Mouse (Mus musculus) MEL (cell line): ENCODE measurements around the gene Rif1. TPM values are rescaled to one million over a fixed set of nuclear protein-coding genes. Genes with fewer than 3 reads are reported as not detected.

Experiments used
- DNase-seq: peaks from one replicate; pipeline ENCODE4 v3.0.0; 2011; ENCODE audit warnings: low read depth, low spot score
- H3K27ac ChIP-seq: 2 replicates; pipeline ENCODE4 v1.5.1; 2012; ENCODE audit warnings: low read depth, mild to moderate bottlenecking, control low read depth, low read length, moderate library complexity; ENCODE audit not compliant: control insufficient read depth
- H3K27me3 ChIP-seq, 2 experiments: fragments of 150-350 bp in 1 of 2; sonication (generic) in 1 of 2; 2 replicates each; pipeline ENCODE4 v1.6.1; 2012; ENCODE audit warnings: low read length in 2 of 2, mild to moderate bottlenecking in 2 of 2, improper control_type of control experiment in 1 of 2, moderate library complexity in 1 of 2; ENCODE audit not compliant: insufficient read depth in 2 of 2, control insufficient read depth in 1 of 2
- H3K36me3 ChIP-seq, 2 experiments: 2 replicates each; pipeline ENCODE4 v1.6.1; 2012 to 2014; ENCODE audit warnings: low read length in 2 of 2, improper control_type of control experiment in 1 of 2, inconsistent platforms in 1 of 2, mild to moderate bottlenecking in 1 of 2; ENCODE audit not compliant: insufficient read depth in 2 of 2, control insufficient read depth in 1 of 2
- H3K4me1 ChIP-seq, 2 experiments: fragments of 150-350 bp in 1 of 2; sonication (generic) in 1 of 2; 2 replicates each; pipeline ENCODE4 v1.6.1; 2012; ENCODE audit warnings: low read length in 2 of 2, improper control_type of control experiment in 1 of 2, mild to moderate bottlenecking in 1 of 2; ENCODE audit not compliant: insufficient read depth in 2 of 2, control insufficient read depth in 1 of 2
- H3K4me3 ChIP-seq, 2 experiments: fragments of 150-350 bp in 1 of 2; sonication (generic) in 1 of 2; 2 replicates each; pipeline ENCODE4 v1.5.1; 2012; ENCODE audit warnings: low read depth in 2 of 2, low read length in 2 of 2, mild to moderate bottlenecking in 2 of 2, moderate library complexity in 2 of 2, control low read depth in 1 of 2, improper control_type of control experiment in 1 of 2; ENCODE audit not compliant: control insufficient read depth in 1 of 2, insufficient read depth in 1 of 2
- H3K79me2 ChIP-seq: 2 replicates; pipeline ENCODE4 v1.6.1; 2012; ENCODE audit warnings: mild to moderate bottlenecking, low read length, moderate library complexity; ENCODE audit not compliant: control insufficient read depth, poor library complexity, insufficient read depth
- H3K9ac ChIP-seq: 2 replicates; pipeline ENCODE4 v1.6.1; 2012; ENCODE audit warnings: low read depth, mild to moderate bottlenecking, control low read depth, low read length, moderate library complexity; ENCODE audit not compliant: control insufficient read depth, poor library complexity, severe bottlenecking
- H3K9me3 ChIP-seq: fragments of 150-350 bp; sonication (generic); replicated peaks from 2 replicates; pipeline ENCODE4 v1.6.1; 2012; ENCODE audit warnings: mild to moderate bottlenecking, low read length, improper control_type of control experiment, moderate library complexity; ENCODE audit not compliant: insufficient read depth
- CHD1 ChIP-seq: IDR thresholded peaks from 2 replicates; pipeline ENCODE4 v1.6.1; 2012; ENCODE audit warnings: low read depth, mild to moderate bottlenecking, inconsistent platforms, low read length, improper control_type of control experiment
- CHD2 ChIP-seq: IDR thresholded peaks from 2 replicates; pipeline ENCODE4 v1.6.1; 2011; ENCODE audit warnings: low read length, improper control_type of control experiment
- CTCF ChIP-seq, 3 experiments: IDR thresholded peaks in 2 of 3; conservative IDR thresholded peaks in 1 of 3; 2 replicates each; pipeline ENCODE4 v1.5.1; 2011 to 2012; ENCODE audit warnings: low read length in 3 of 3, low read depth in 2 of 3, mild to moderate bottlenecking in 2 of 3, improper control_type of control experiment in 1 of 3, inconsistent platforms in 1 of 3, mixed read lengths in 1 of 3, moderate library complexity in 1 of 3; ENCODE audit not compliant: control insufficient read depth in 1 of 3, insufficient read depth in 1 of 3, poor library complexity in 1 of 3, severe bottlenecking in 1 of 3
- ELF1 ChIP-seq: IDR thresholded peaks from 2 replicates; pipeline ENCODE4 v1.6.1; 2014; ENCODE audit warnings: low read depth, mild to moderate bottlenecking, inconsistent platforms, low read length, improper control_type of control experiment, moderate library complexity
- ETS1 ChIP-seq: IDR thresholded peaks from 2 replicates; pipeline ENCODE4 v1.6.1; 2012; ENCODE audit warnings: low read depth, mild to moderate bottlenecking, inconsistent platforms, low read length, improper control_type of control experiment, moderate library complexity
- GATA1 ChIP-seq: IDR thresholded peaks from 2 replicates; pipeline ENCODE4 v1.6.1; 2011; ENCODE audit warnings: low read depth, low read length, improper control_type of control experiment
- JUND ChIP-seq: IDR thresholded peaks from 2 replicates; pipeline ENCODE4 v1.6.1; 2011; ENCODE audit warnings: low read depth, mild to moderate bottlenecking, improper control_type of control experiment, low read length
- MAFK ChIP-seq: IDR thresholded peaks from 2 replicates; pipeline ENCODE4 v1.6.1; 2011; ENCODE audit warnings: low read depth, mild to moderate bottlenecking, low read length, improper control_type of control experiment, borderline replicate concordance
- MAX ChIP-seq: IDR thresholded peaks from 2 replicates; pipeline ENCODE4 v1.6.1; 2011; ENCODE audit warnings: low read length, improper control_type of control experiment
- MAZ ChIP-seq: IDR thresholded peaks from 2 replicates; pipeline ENCODE4 v1.6.1; 2012; ENCODE audit warnings: low read depth, mild to moderate bottlenecking, inconsistent platforms, low read length, improper control_type of control experiment
- NELFE ChIP-seq: IDR thresholded peaks from 2 replicates; pipeline ENCODE4 v1.6.1; 2011; ENCODE audit warnings: low read depth, low read length, improper control_type of control experiment
- NRF1 ChIP-seq: IDR thresholded peaks from 2 replicates; pipeline ENCODE4 v1.6.1; 2014; ENCODE audit warnings: low read depth, mild to moderate bottlenecking, inconsistent platforms, low read length, improper control_type of control experiment, moderate library complexity; ENCODE audit not compliant: poor library complexity, insufficient read depth, severe bottlenecking
- POLR2A ChIP-seq, 2 experiments: IDR thresholded peaks; 2 replicates each; pipeline ENCODE4 v1.6.1; 2011 to 2012; ENCODE audit warnings: low read length in 2 of 2, mild to moderate bottlenecking in 2 of 2, control low read depth in 1 of 2, improper control_type of control experiment in 1 of 2, low read depth in 1 of 2, moderate library complexity in 1 of 2; ENCODE audit not compliant: control insufficient read depth in 1 of 2, insufficient read depth in 1 of 2, poor library complexity in 1 of 2
- POLR2AphosphoS5 ChIP-seq: IDR thresholded peaks from 2 replicates; pipeline ENCODE4 v1.6.1; 2012; ENCODE audit warnings: low read depth, borderline replicate concordance, mild to moderate bottlenecking, inconsistent platforms, low read length, moderate library complexity, mixed read lengths
- RAD21 ChIP-seq: IDR thresholded peaks from 2 replicates; pipeline ENCODE4 v1.6.1; 2011; ENCODE audit warnings: mild to moderate bottlenecking, low read depth, low read length, improper control_type of control experiment
- RCOR1 ChIP-seq: IDR thresholded peaks from 2 replicates; pipeline ENCODE4 v1.6.1; 2012; ENCODE audit warnings: low read depth, mild to moderate bottlenecking, inconsistent platforms, low read length, improper control_type of control experiment
- SMC3 ChIP-seq: IDR thresholded peaks from 2 replicates; pipeline ENCODE4 v1.6.1; 2011; ENCODE audit warnings: low read depth, low read length, improper control_type of control experiment
- UBTF ChIP-seq: IDR thresholded peaks from 2 replicates; pipeline ENCODE4 v1.6.1; 2012; ENCODE audit warnings: low read depth, mild to moderate bottlenecking, inconsistent platforms, low read length, improper control_type of control experiment, moderate library complexity, borderline replicate concordance; ENCODE audit not compliant: insufficient read depth
- USF1 ChIP-seq: IDR thresholded peaks from 2 replicates; pipeline ENCODE4 v1.6.1; 2014; ENCODE audit warnings: low read depth, mild to moderate bottlenecking, inconsistent platforms, low read length, improper control_type of control experiment, moderate library complexity
- ZKSCAN1 ChIP-seq: IDR thresholded peaks from 2 replicates; pipeline ENCODE4 v1.6.1; 2012; ENCODE audit warnings: low read depth, mild to moderate bottlenecking, inconsistent platforms, low read length, improper control_type of control experiment, moderate library complexity
- ZMIZ1 ChIP-seq: IDR thresholded peaks from 2 replicates; pipeline ENCODE4 v1.6.1; 2012; ENCODE audit warnings: low read depth, mild to moderate bottlenecking, inconsistent platforms, low read length, improper control_type of control experiment, moderate library complexity
- ZNF384 ChIP-seq: IDR thresholded peaks from 2 replicates; pipeline ENCODE4 v1.6.1; 2012; ENCODE audit warnings: low read depth, mild to moderate bottlenecking, inconsistent platforms, low read length, improper control_type of control experiment
- polyA plus RNA-seq, 2 experiments: library from polyadenylated mRNA; stranded (reverse) in 1 of 2; unstranded in 1 of 2; fragments of >175 nt in 1 of 2; fragments of >200 nt in 1 of 2; gene quantifications; 2 replicates each; pipeline versions ENCODE4 v1.2.1 to v1.2.4; 2012; ENCODE audit warnings: low replicate concordance in 2 of 2, low read depth in 1 of 2; ENCODE audit not compliant: insufficient read length in 2 of 2, insufficient read depth in 1 of 2, missing spikeins in 1 of 2
- total RNA-seq: library from RNA; depleted of rRNA; stranded (reverse); fragments of 300-350 nt; gene quantifications from 2 replicates; pipeline ENCODE4 v1.2.3, GENCODE M21; 2012

Gene Rif1
- total and polyA plus RNA-seq, 3 experiments, result 31.7 to 247 (median 44.3) TPM

GRCm38 (mm10) chr2:52042132-52042531 is 30.5 kb upstream of the Rif1 start:
- H3K36me3 ChIP-seq, result no peaks in the 10 kb centered on the region
- no peaks in the 10 kb centered on the region for H3K4me1 ChIP-seq
- DNase-seq, result no peak
- H3K27ac ChIP-seq, result no peak overlapping the region
- H3K9me3 ChIP-seq, result no peaks in the 10 kb centered on the region
- no peak overlapping the region for H3K4me3 ChIP-seq
- TF ChIP-seq GATA1 (no peak), JUND (no peak), CHD2 (no peak), SMC3 (no peak), USF1 (no peak), ELF1 (no peak), ZNF384 (no peak), ZKSCAN1 (no peak), POLR2A (IDR thresholded peaks at IDR 0.05; ENCODE audit: control insufficient read depth in 1 of 2, insufficient read depth in 1 of 2, low read depth in 1 of 2, low read length in 2 of 2, poor library complexity in 1 of 2) (no peak), MAX (no peak), NRF1 (no peak), CTCF (IDR thresholded peaks at IDR 0.05 in 2 of 3, conservative IDR thresholded peaks at IDR 0.05 in 1 of 3; ENCODE audit: control insufficient read depth in 1 of 3, insufficient read depth in 1 of 3, low read depth in 2 of 3, low read length in 3 of 3, poor library complexity in 1 of 3, severe bottlenecking in 1 of 3) (no peak), RCOR1 (no peak), RAD21 (no peak)
- TF ChIP-seq, all 39 proteins: peak for 0
- H3K27me3 ChIP-seq, result peaks cover 5 to 9% of the 10 kb centered on the region in 2 experiments; a peak in 3 of 4 replicates
- H3K79me2 ChIP-seq, result no peaks in the 10 kb centered on the region
- H3K9ac ChIP-seq, result no peak overlapping the region

GRCm38 (mm10) chr2:52042714-52043113 is 29.9 kb upstream of the Rif1 start:
- no peak for DNase-seq
- H3K4me1 ChIP-seq, result no peaks in the 10 kb centered on the region
- no peak overlapping the region for H3K9ac ChIP-seq
- H3K27ac ChIP-seq, result no peak overlapping the region
- H3K36me3 ChIP-seq, result no peaks in the 10 kb centered on the region
- H3K9me3 ChIP-seq, result no peaks in the 10 kb centered on the region
- no peaks in the 10 kb centered on the region for H3K79me2 ChIP-seq
- peaks cover 5 to 9% of the 10 kb centered on the region in 2 experiments; a peak in 3 of 4 replicates for H3K27me3 ChIP-seq
- no peak for TF ChIP-seq USF1
- no peak for TF ChIP-seq MAX
- no peak for TF ChIP-seq MAZ
- TF ChIP-seq POLR2AphosphoS5, result no peak
- no peak for TF ChIP-seq CTCF (IDR thresholded peaks at IDR 0.05 in 2 of 3, conservative IDR thresholded peaks at IDR 0.05 in 1 of 3; ENCODE audit: control insufficient read depth in 1 of 3, insufficient read depth in 1 of 3, low read depth in 2 of 3, low read length in 3 of 3, poor library complexity in 1 of 3, severe bottlenecking in 1 of 3)
- TF ChIP-seq JUND, result no peak
- no peak for TF ChIP-seq ZMIZ1
- no peak for TF ChIP-seq SMC3
- TF ChIP-seq ETS1, result no peak
- no peak for TF ChIP-seq NRF1
- TF ChIP-seq UBTF, result no peak
- TF ChIP-seq MAFK, result no peak
- TF ChIP-seq CHD1, result no peak
- no peak for TF ChIP-seq NELFE
- TF ChIP-seq, all 39 proteins: peak for 0
- no peak overlapping the region for H3K4me3 ChIP-seq
